Mouse (Mus musculus): ENCODE results near the gene Vmn1r237. TPM values are rescaled to one million over a fixed set of nuclear protein-coding genes. Genes with fewer than 3 reads are reported as not detected.

Gene Vmn1r237
- total RNA-seq (2023; ENCODE audit: inconsistent age) = not detected in 4 replicates

GRCm38 (mm10) chr17:21311565-21311964 is at the start of gene Vmn1r237:
Vmn1r237 (plus strand) TSS chr17:21311865.

GRCm38 (mm10) chr17:21282642-21283041 is 29.0 kb upstream of the Vmn1r237 start, which contains the start of gene Vmn1r236:
Vmn1r236 (plus strand) TSS chr17:21282942.

Other genes starting within 250 kb of the Vmn1r237 start
- gene Vmn1r234, start 85.8 kb upstream of the Vmn1r237 start, total RNA-seq (2023; ENCODE audit: inconsistent age) = not detected in 4 replicates
- not detected in 4 replicates for gene Vmn1r235, start 55.5 kb upstream of the Vmn1r237 start, total RNA-seq (2023; ENCODE audit: inconsistent age)
- gene Vmn1r236, start 28.9 kb upstream of the Vmn1r237 start, total RNA-seq (2023; ENCODE audit: inconsistent age) = not detected in 4 replicates
- gene Zfp677, start 71.9 kb downstream of the Vmn1r237 start, total RNA-seq (2023; ENCODE audit: inconsistent age) = 4.2 to 5.2 TPM (median 4.9 TPM) in 4 replicates
- gene Zfp54, start 111.4 kb downstream of the Vmn1r237 start, total RNA-seq (2023; ENCODE audit: inconsistent age) = 1.4 to 3.2 TPM (median 2.0 TPM) in 4 replicates
- gene Zfp51, start 138.5 kb downstream of the Vmn1r237 start, total RNA-seq (2023; ENCODE audit: inconsistent age) = 13.1 to 15.9 TPM (median 14.6 TPM) in 4 replicates
- 10.0 to 17.1 TPM (median 15.7 TPM) in 4 replicates for gene Zfp53, start 177.1 kb downstream of the Vmn1r237 start, total RNA-seq (2023; ENCODE audit: inconsistent age)
- gene Zfp52, start 223.7 kb downstream of the Vmn1r237 start, total RNA-seq (2023; ENCODE audit: inconsistent age) = 14.1 to 15.9 TPM (median 15.5 TPM) in 4 replicates